Mouse (Mus musculus) lung, postnatal 0 days (tissue): ENCODE data around the gene Iqcj.
A peak's percentile ranks its signal among the peaks of the same experiment; 100 is the strongest.

ENCODE experiments used
- CTCF ChIP-seq: IDR thresholded peaks from 2 replicates; pipeline ENCODE4 v1.5.1; 2016; ENCODE audit warnings: antibody characterized with exemption, mild to moderate bottlenecking
- EP300 ChIP-seq: IDR thresholded peaks from 2 replicates; pipeline ENCODE4 v1.6.1; 2016; ENCODE audit warnings: antibody characterized with exemption, mild to moderate bottlenecking, control low read depth

DNA sequence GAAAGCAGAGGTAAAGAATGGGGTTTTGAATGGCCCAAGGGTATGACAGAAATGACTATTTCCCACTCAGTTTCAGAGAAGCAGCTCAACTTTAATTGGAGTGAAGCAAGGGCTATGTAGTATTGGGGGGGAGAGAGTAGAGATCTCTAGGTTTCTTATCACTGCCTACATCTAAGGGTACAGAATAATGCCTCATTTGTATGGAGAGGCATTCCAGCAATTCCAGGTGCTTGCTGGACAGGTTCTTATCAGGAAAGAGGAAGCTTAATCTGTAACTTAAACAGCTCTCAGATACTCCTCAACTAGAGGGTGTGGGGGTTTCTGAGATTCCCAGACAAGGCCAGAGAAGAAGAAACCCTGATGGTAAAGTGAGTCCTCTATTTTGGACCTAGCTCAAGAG lies 120.3 kb downstream of the Iqcj start:
- TF ChIP-seq CTCF (no peak), EP300 (peak; percentile 88)
